Mouse (Mus musculus) embryonic fibroblast, embryonic 13.5 days (primary cell): Measurements from ENCODE around the gene Fam83f.

Experiments
- CTCF ChIP-seq: IDR thresholded peaks from 2 replicates; pipeline ENCODE4 v1.5.1; 2011; ENCODE audit warnings: mild to moderate bottlenecking, control low read depth, low read length, moderate library complexity, borderline replicate concordance; ENCODE audit not compliant: insufficient read depth
- POLR2A ChIP-seq: IDR thresholded peaks from 2 replicates; pipeline ENCODE4 v1.6.1; 2011; ENCODE audit warnings: low read depth, mild to moderate bottlenecking, control low read depth, low read length, moderate library complexity

GRCm38 (mm10) chr15:80673337-80674095 is 1.9 kb downstream of the Fam83f start:
- TF ChIP-seq CTCF: no peak
- no peak for TF ChIP-seq POLR2A
